Mouse (Mus musculus) liver, embryonic 14.5 days (tissue): ENCODE data around the gene Fam227a. TPM values are rescaled to one million over a fixed set of nuclear protein-coding genes. Genes with fewer than 3 reads are reported as not detected.

Experiments
- ATAC-seq: fragments of 200-750 bp; cut with Nextera tagmentation; 2 replicates; pipeline ENCODE4 v1.8.0; 2017; ENCODE audit warnings: moderate number of reproducible peaks, mild to moderate bottlenecking, moderate library complexity; ENCODE audit not compliant: insufficient read depth
- DNase-seq, 3 experiments: peaks; one replicate each; pipeline ENCODE4 v3.0.0-alpha.2; 2012 to 2013; ENCODE audit warnings: low read depth in 3 of 3, low spot score in 3 of 3
- H3K27ac ChIP-seq: fragments of 300-500 bp; sonication (generic); 2 replicates; pipeline ENCODE4 v1.5.1; 2014; ENCODE audit warnings: moderate library complexity, mild to moderate bottlenecking, control low read depth, inconsistent platforms
- H3K27me3 ChIP-seq: fragments of 300-500 bp; sonication (generic); 2 replicates; pipeline ENCODE4 v1.6.1; 2014; ENCODE audit warnings: mild to moderate bottlenecking, low read length, moderate library complexity; ENCODE audit not compliant: control insufficient read depth, insufficient read depth
- H3K36me3 ChIP-seq: fragments of 300-500 bp; sonication (generic); replicated peaks from 2 replicates; pipeline ENCODE4 v1.6.1; 2014; ENCODE audit warnings: low read depth; ENCODE audit not compliant: control insufficient read depth, insufficient read depth
- H3K4me1 ChIP-seq, 2 experiments: fragments of 200-500 bp in 1 of 2; fragments of 300-500 bp in 1 of 2; sonication (generic) in 1 of 2; replicated peaks; 2 replicates each; pipeline ENCODE4 v1.6.1; 2012 to 2014; ENCODE audit warnings: antibody characterized with exemption in 1 of 2, inconsistent platforms in 1 of 2, low read length in 1 of 2; ENCODE audit not compliant: control insufficient read depth in 2 of 2, insufficient read depth in 2 of 2
- H3K4me2 ChIP-seq: fragments of 300-500 bp; sonication (generic); 2 replicates; pipeline ENCODE4 v1.6.1; 2014; ENCODE audit warnings: low read depth, mild to moderate bottlenecking, control low read depth, moderate library complexity
- H3K4me3 ChIP-seq, 2 experiments: fragments of 200-500 bp in 1 of 2; fragments of 300-500 bp in 1 of 2; sonication (generic) in 1 of 2; 2 replicates each; pipeline ENCODE4 v1.5.1; 2012 to 2014; ENCODE audit warnings: low read depth in 2 of 2, low read length in 2 of 2, mild to moderate bottlenecking in 2 of 2, control low read depth in 1 of 2, inconsistent platforms in 1 of 2, moderate library complexity in 1 of 2; ENCODE audit not compliant: insufficient read depth in 1 of 2
- H3K9ac ChIP-seq: fragments of 300-500 bp; sonication (generic); replicated peaks from 2 replicates; pipeline ENCODE4 v1.6.1; 2014; ENCODE audit warnings: mild to moderate bottlenecking, control low read depth, moderate library complexity
- H3K9me3 ChIP-seq: fragments of 300-500 bp; sonication (generic); 2 replicates; pipeline ENCODE4 v1.6.1; 2016; ENCODE audit warnings: low read length, mixed read lengths; ENCODE audit not compliant: control insufficient read depth
- CTCF ChIP-seq: IDR thresholded peaks from 2 replicates; pipeline ENCODE4 v1.5.1; 2016; ENCODE audit warnings: antibody characterized with exemption, low read depth, control low read depth
- EP300 ChIP-seq: IDR thresholded peaks from 2 replicates; pipeline ENCODE4 v1.6.1; 2016; ENCODE audit warnings: antibody characterized with exemption, low read depth
- WGBS: fragments of 180-500 bp; shearing (Covaris S2); extraction: QIAGEN DNeasy Blood & Tissue Kit; methylation state at CpG from one replicate; pipeline ENCODE4 v1.1.7; 2014; ENCODE audit not compliant: insufficient replicate concordance; 5-methylcytosine and 5-hydroxymethylcytosine counted together
- polyA plus RNA-seq, 2 experiments: library from polyadenylated mRNA; depleted of rRNA in 1 of 2; stranded (reverse) in 1 of 2; unstranded in 1 of 2; fragments of >200 nt; fragmentation: Nextera tagmentation in 1 of 2; extraction: Ambion mirVana in 1 of 2; gene quantifications; 2 replicates each; pipeline versions ENCODE4 v1.2.1 to v1.2.3; 2012 to 2014

The Fam227a gene
- polyA plus RNA-seq, 2 experiments = 0.06 to 0.35 TPM

- Histone ChIP-seq H3K4me1 (peaks cover 3% of the 10 kb centered on the region in 2 experiments; a peak in 3 of 4 replicates), H3K36me3 (no peaks in the 10 kb centered on the region), H3K9me3 (no peaks in the 10 kb centered on the region), H3K4me2 (no peak overlapping the region), H3K9ac (no peak overlapping the region), H3K27me3 (no peaks in the 10 kb centered on the region), H3K4me3 (no peak overlapping the region), H3K27ac (no peak overlapping the region)
- TF ChIP-seq EP300 (no peak), CTCF (no peak)
- ATAC-seq (no peak), DNase-seq (no peak)
- WGBS = 78% methylated on average over 8 of the region's 8 CpGs
Observed at GRCm38 (mm10) chr15:79664666-79665065, 5.9 kb upstream of the Fam227a start.

DNA sequence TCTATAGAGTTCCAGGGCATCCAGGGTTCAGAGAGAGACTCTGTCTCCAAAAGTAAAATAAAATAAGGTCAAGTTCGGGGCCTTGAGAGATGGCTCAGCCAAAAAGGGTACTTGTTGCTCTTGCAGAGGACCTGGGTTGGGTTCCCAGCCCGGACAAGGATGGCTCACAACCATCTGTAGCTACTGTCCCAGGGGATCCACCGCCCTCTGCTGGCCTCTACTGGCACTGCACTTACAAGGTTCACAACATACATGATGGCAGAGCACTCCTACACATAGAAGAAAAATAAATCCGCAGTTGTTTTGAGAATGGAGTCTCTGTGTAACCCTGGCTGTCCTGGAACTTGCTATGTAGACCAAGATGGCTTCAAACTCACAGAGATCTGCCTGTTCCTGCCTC lies 3.1 kb upstream of the Fam227a start:
- TF ChIP-seq CTCF (peak; percentile 85), EP300 (no peak)
- Histone ChIP-seq H3K4me2 (no peak overlapping the region), H3K27ac (no peak overlapping the region), H3K27me3 (no peaks in the 10 kb centered on the region), H3K9me3 (no peaks in the 10 kb centered on the region), H3K36me3 (no peaks in the 10 kb centered on the region), H3K9ac (no peak overlapping the region), H3K4me1 (peaks cover 3 to 11% of the 10 kb centered on the region in 2 experiments; a peak in 3 of 4 replicates), H3K4me3 (no peak overlapping the region)
- 65% methylated on average over 4 of the region's 4 CpGs for WGBS
- DNase-seq = peak in 1 of 3 experiments; percentile 36
- ATAC-seq = no peak

- 2% methylated on average over 16 of the region's 16 CpGs for WGBS
Observed at GRCm38 (mm10) chr15:79657837-79658530, 772 bp downstream of the Fam227a start.

DNA sequence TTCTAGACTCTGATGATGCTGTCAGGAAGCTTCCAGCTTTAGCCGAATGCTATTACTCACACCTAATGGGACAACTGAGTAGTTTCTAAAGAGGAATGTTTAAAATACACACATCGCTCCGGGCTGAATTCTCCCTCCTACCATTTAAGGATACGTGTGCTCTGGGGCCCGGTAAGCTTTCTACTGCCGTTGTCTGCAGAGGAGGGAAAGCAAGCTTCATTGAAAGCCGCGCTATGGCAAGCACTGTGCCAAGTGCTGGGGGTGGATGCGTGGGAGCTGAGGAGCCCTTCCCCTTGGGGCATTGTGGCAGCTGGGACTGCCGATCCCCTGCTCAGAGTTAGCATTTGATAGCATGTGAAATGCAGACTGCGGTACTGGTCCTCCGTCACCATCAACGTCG lies 2.3 kb downstream of the Fam227a start:
- Histone ChIP-seq H3K4me2 (no peak overlapping the region), H3K4me3 (no peak overlapping the region), H3K9me3 (no peaks in the 10 kb centered on the region), H3K9ac (no peak overlapping the region), H3K36me3 (no peaks in the 10 kb centered on the region), H3K4me1 (peaks cover 3 to 11% of the 10 kb centered on the region in 2 experiments; a peak in 3 of 4 replicates), H3K27me3 (no peaks in the 10 kb centered on the region), H3K27ac (no peak overlapping the region)
- DNase-seq = no peak
- TF ChIP-seq EP300 (no peak), CTCF (no peak)
- no peak for ATAC-seq
- 83% methylated on average over 14 of the region's 14 CpGs for WGBS

More at GRCm38 (mm10) chr15:79657837-79658530, 772 bp downstream of the Fam227a start:
- ATAC-seq = peak; percentile 45
- peak overlapping the region; percentile 73 for H3K9ac ChIP-seq
- H3K4me1 ChIP-seq = peaks cover 3 to 11% of the 10 kb centered on the region in 2 experiments; a peak in 3 of 4 replicates
- no peaks in the 10 kb centered on the region for H3K36me3 ChIP-seq
- no peaks in the 10 kb centered on the region for H3K9me3 ChIP-seq
- H3K4me3 ChIP-seq = peak overlapping the region; percentile 75 to 90
- peak overlapping the region; percentile 84 for H3K27ac ChIP-seq
- TF ChIP-seq EP300 (no peak), CTCF (peak; percentile 87)
- peak; percentile 89 to 91 (median 89) for DNase-seq
- peak overlapping the region; percentile 85 for H3K4me2 ChIP-seq
- H3K27me3 ChIP-seq = no peaks in the 10 kb centered on the region

- H3K36me3 ChIP-seq = no peaks in the 10 kb centered on the region
- no peak overlapping the region for H3K4me3 ChIP-seq
- H3K27ac ChIP-seq = no peak overlapping the region
- TF ChIP-seq CTCF = peak; percentile 80
- no peak for TF ChIP-seq EP300
- H3K4me1 ChIP-seq = no peaks in the 10 kb centered on the region
- WGBS = 63% methylated on average over 4 of the region's 4 CpGs
- H3K4me2 ChIP-seq = no peak overlapping the region
- DNase-seq (peak in 1 of 3 experiments; percentile 19), ATAC-seq (no peak)
- no peaks in the 10 kb centered on the region for H3K9me3 ChIP-seq
- H3K27me3 ChIP-seq = no peaks in the 10 kb centered on the region
- no peak overlapping the region for H3K9ac ChIP-seq
Observed at GRCm38 (mm10) chr15:79651481-79651880, 7.3 kb downstream of the Fam227a start.
